Mouse (Mus musculus) cerebellum, postnatal 4 days (tissue): ENCODE data around the gene Sod2.
"Not testable (repeated sequence)": the region's sequence is repeated elsewhere in the genome, so short reads cannot be mapped to it uniquely, and the experiment has no call there.

Source experiments
- DNase-seq, 2 experiments: peaks; one replicate each; pipeline ENCODE4 v3.0.0; 2022; ENCODE audit warnings: low spot score in 2 of 2, mixed read lengths in 1 of 2

The Sod2 gene

DNA sequence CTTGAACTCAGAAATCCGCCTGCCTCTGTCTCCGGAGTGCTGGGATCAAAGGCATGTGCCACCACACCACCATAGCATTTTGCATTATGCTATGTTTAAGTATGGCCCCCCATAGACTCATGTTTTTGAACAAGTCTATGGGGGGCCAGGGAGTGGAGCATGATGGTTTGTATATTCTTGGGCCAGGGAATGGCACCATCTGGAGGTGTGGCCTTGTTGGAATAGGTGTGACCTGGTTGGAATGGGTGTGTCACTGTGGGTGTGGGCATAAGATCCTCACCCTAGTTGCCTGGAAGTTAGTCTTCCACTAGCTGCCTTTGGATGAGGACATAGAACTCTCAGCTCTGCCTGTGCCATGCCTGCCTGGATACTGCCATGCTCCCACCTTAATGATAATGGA, at the start of gene Sod2:
Gene Sod2 (plus strand): TSS at position 301 of the 400 bp plus-strand sequence.
- not testable (repeated sequence) for DNase-seq

DNA sequence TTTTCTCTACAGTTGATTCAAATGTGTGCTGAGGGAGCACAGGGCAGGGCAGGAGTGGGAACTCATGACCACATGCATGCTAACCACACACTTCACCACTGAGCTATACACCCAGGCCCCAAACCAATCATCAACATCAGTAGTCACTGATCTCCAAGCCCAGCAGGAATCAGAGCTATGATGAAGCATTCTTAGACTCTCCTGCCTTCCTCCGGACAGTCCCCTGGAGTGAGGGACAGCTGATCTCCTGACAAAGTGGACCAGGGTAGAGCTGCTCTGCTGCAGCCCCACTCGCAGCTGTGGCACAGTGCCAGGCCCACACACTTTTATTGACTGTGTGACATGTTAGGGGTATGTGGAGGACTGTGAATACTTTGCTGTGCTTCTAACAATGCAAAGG, 47.3 kb upstream of the Sod2 start:
- DNase-seq, result not testable (repeated sequence)

DNA sequence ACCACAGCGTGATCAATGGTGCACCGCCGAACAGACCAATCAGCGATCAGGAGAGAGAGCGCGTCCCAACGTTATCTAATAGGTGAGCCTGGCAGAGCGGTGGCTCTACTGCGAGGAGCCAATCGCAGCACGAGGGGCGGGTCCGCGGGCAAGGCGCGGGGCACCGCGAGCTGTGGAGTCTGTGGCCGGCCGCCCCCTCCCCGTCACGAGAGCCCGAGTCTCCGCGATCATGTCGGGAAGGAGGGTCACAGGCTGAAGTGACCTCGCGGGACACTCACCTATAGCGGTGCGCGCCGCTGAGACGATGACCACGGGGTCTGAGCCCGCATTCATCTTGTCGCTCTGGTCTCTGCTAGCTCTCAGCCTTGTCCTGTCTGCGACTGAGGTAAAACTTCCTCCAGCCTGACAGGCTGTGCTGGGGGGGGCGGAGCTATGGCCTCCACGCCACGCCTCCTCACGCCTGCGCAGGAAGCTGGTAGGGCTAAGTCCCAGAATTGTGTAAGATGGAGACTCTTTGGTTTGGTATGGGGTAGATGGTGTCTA, 46.2 kb upstream of the Sod2 start, which contains the start of gene Acat2:
Gene Acat2 (minus strand): TSS at position 417 of the 543 bp plus-strand sequence.
- DNase-seq, result peak; percentile 89 to 91

DNA sequence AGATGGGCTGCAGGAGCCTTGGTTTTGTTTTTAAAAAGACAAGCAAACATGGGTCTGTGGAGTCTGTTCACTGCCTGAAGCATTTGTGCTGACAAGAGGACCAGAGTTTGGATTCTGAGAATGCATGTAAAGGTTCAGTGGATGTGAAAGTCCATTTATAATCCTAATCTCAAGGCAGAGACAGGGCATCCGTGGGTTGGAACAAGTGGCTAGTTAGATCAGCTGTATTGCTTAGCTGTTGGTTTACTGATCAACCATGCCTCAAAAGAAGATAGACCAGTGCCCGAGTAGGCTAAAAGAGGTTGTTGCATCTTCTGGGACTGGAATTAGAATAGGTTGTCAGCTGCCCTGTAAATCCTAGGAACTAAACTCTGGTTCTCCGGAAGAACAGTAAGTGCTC, 43.2 kb upstream of the Sod2 start:
- DNase-seq, result no peak

DNA sequence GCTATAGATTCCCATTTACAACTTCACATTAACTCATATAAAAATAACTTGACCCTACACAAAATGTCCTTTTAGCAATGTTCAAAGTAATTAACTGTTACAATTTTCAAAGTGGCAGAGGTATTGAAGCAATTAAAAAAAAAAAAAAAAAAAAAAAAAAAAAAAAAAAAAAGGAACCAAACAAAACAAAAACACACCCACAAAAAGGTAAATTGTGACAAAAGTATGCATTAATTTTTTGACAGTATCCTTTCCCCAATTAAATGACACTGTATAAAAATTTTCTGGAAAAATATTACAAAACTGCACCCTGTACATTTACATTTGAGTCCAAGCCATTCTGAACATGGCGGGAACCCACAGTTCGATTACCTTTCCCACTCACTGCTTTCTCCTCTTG, 39.5 kb upstream of the Sod2 start:
- DNase-seq, result no peak

DNA sequence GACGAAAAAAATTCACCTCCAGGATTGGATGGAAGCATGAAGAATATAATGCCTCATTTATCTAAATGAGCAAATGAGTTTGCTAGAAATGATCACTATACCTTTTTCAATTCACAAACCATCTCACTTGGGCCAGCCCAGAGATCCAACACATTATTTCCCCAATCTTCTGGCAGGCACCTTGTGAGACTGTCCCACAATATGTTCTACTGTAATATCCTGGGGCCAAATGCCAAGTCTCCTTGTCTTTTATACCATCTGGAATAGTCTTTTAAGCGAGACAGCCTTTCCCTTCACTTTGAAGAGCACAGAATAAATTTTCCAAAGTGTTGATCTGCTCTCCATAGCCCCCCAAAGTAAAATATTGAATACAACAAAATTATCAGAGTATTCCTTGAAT, 32.8 kb upstream of the Sod2 start:
- DNase-seq, result no peak

DNA sequence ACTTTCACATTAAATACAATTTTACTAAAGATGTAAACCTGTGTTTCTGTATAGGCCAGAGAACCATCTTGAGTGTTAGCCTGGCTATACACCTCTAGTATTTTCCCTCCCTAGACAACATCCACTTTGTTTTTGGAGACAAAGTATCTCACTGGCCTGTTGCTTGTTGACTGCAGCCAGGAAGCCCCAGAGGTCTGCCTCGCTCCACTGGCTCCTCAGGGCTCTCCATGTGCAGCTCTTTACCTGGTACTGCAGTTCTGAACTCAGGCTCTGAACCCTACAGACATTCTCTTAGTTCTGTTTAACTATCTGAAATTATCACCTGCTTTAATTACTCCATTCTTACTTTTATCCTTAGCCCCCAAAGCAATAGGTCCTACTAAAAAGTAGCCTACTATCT, 28.1 kb upstream of the Sod2 start:
- no peak for DNase-seq

DNA sequence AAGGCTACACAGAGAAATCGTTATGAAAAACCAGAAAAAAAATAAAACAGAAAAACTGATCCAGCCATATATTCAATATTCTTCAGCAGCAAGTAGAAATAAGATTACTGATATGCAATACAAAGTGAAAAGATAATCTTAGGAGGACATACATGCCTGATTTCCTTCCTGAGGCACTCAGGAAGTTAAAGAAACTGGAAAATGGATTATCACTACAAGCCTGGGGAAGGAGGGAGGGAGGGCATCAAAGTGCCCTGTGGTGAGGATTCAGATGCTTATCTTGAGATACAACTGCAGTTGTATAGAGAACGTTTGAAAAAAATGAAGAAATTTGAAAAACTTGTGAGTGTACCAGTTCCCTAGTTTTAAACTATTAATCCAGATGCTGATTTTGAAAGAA, 22.7 kb upstream of the Sod2 start:
- DNase-seq, result no peak

DNA sequence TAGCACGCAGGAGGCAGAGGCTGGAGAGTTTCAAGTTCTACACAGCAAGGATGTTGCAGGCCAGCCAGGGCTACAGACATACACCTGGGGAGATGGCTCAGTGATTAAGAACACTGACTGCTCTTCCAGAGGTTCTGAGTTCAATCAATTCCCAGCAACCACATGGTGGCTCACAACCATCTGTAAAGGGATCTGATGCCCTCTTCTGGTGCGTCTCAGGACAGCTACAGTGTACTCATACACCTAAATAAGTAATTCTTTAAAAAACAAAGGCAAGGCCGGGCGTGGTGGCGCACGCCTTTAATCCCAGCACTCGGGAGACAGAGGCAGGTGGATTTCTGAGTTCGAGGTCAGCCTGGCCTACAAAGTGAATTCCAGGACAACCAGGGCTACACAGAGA, 18.6 kb upstream of the Sod2 start:
- DNase-seq, result not testable (repeated sequence)

DNA sequence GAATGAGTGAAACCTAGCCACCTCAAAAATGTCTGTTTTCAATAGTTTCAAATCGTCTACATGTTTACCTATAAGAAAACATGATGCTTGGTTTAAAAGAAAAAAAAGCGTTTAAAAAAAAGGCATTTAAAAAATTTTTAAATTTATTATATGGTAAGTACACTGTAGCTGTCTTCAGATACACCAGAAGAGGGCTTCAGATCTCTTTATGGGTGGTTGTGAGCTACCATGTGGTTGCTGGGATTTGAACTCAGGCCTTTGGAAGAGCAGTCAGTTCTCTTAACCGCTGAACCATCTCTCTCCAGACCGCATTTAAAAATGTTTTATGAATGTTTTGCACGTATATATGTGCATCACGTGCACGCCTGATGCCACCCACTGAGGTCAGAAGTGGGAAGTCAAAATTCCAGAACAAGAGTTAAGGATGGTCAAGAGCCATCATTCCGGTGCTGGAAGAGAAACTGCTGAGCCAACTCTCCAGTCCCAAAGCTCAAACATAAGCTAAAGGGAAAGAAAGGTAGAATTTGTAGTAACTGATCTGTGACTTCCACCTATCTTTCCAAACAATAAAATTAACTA, 16.0 kb upstream of the Sod2 start:
- DNase-seq, result no peak

DNA sequence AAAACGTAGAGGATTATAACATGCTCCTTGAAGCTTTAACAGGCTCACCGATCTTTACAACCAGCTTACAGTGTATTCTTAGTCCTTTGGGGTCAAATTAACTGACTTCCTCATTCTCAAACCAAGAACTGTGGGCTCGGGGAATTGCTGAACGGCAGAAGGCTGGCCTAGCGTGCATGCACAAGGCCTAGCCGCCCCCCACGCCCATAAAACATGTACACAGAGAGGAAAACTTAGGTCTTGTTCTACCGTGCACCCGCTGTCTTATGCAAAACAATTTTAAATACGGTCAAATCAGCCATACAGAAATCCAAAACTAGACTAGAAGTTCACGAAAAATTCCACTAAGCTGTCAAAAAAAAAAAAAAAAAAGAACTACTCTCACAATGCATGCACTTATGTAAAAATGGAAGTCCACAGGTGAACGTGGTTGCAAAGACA, 15.4 kb upstream of the Sod2 start:
- no peak for DNase-seq

DNA sequence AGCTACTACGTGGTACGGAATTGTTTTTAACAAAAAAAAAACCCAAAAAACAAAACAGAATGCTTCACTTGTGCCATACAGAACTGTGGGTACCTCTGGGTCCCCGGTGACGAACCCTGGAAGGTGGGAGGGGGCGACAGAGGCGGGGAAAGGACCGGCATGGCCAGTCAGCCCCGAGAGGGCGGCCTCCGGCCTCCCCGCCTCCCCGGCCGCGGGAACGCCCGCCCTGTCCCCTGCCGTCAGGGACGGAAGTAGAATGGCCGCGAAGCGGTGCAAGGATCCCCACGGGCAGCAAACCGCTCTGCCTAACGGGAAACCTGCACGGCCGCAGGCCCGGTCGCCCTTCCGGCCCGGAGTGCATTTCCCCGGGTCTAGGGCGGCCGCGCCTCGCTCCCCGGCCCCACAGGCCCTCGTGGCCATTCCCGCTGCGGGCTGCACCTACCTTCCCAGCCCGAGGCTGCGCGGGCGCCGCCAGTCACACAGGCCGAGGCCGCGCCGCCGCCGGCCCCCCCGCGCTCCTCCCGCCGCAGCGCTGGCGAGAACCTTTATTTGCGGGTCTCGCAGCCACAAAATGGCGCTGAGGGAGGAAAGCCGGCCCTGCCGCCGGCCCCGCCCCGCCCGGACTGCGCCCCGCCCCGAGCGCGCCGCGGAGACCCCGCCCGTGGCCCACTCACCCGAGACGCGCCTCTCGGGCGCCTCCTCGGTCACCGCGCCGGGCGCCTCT, 14.8 kb upstream of the Sod2 start:
- DNase-seq, result peak; percentile 66 to 87

DNA sequence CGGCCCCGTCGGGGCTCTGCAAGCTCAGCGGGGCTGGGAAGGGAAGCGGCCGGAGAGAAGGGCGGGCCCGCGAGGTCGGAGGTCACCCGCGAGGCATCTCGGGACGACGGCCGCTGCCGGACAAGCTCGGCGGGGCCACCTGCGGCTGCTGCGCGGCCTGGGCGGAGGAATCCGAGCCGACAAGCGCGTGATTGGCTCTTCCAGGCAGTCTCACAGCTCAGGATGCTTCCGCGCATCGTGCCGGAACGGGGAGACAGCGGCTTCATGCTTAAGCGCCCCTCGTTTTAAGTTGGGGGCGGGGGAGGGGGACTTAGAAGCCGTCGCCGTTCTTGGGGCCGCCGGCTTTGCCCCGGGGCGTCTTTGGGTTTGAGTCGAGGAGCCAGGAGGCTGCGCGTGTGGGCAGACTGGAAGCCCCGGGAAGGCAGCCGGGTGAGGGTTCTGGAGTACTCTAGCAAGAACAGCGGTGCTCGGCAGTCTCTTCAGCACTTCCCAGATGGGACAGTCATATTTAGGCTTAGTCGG, 14.1 kb upstream of the Sod2 start:
- peak; percentile 85 to 94 for DNase-seq

DNA sequence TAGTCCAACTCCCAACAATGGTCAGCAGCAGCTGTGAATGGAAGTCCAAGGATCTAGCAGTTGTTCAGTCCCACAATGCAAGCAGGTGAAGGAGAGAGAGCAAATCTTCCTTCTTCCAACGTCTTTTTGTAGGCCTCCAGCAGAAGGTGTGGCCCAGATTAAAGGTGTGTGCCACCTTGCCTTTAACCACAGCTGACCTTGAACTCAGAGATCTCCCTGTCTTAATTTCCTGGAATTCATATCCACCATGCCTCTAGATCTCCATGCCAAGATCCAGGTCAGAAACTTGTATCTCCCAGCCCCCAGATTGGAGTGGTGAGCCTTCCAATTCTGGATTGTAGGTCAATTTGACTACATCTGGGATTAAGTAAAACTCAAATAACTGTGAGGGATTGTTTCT, 12.6 kb upstream of the Sod2 start, which contains the start of gene Wtap:
Gene Wtap (minus strand): TSS at position 101 of the 400 bp plus-strand sequence.
- no peak for DNase-seq

DNA sequence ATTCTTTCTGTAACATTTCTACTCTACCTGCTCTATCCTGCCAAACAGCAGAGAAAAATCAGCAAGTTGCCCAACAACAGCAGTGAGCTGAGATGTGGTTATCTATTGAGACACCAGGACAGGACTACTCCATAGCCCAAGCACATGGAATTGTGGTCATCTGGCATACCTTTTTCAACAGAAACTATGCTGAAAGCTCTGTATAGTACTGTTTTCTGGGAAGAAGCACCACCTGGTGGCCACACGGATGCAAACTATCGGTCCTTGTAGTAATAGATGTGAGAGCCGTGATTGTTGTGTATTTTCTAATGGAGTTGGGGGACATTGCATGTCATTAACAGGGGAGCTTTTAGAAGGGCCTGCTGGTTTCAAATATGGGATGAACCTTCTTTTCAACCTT, 10.3 kb upstream of the Sod2 start:
- peak in 1 of 2 experiments; percentile 49 for DNase-seq

DNA sequence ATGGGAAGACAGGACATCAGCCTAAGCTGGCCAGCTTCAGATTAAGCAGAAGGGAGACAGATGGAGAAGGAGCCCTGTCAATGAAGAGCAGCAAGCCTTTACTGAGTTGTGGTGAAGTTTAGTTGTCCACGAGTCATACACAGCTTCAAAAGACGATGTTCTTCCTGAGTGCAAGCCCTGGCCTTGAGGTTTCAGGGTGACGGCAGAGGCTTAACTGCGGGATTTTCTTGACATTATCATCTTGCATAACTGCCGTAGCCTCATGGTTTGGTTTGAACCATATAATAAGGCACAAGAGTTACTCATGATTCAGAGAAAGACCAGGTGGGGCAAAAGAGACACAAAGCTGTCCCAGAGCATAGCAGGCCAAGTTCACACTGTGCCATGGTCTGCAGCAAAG, 8.8 kb upstream of the Sod2 start:
- DNase-seq, result no peak

DNA sequence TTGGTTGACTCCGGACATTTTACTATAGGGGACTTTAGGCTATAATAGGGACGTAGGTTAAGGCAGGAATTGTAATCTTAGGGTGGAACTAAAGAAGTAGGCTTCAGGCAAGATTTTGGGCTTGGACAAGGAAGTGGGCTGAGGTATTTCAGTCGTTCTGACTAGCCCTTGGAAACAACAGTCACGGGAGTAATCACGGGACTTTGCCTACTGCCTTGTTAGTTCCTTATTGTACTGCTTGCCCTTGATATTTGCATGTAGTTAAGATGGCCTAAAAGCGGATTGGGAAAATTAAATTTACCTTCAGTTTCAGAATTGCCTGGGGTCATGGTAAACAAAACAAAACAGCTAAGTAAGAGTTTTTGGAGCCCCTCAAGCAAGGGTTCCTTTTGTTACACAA, 7.6 kb upstream of the Sod2 start:
- no peak for DNase-seq

DNA sequence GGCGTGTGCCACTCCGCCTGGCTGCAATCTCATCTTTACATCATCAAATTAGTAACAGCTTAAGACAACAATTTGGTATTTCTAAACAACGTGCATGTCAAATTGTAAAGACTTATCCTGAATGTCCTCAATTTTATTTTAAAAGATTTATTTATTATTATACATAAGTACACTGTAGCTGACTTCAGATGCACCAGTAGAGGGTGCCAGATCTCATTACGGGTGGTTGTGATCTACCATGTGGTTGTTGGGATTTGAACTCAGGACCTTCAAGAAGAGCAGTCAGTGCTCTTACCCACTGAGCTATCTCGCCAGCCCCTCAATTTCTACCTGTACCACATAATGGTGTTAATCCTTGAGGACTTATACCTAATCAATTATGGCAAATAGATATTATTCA, 4.4 kb upstream of the Sod2 start:
- DNase-seq, result not testable (repeated sequence)

DNA sequence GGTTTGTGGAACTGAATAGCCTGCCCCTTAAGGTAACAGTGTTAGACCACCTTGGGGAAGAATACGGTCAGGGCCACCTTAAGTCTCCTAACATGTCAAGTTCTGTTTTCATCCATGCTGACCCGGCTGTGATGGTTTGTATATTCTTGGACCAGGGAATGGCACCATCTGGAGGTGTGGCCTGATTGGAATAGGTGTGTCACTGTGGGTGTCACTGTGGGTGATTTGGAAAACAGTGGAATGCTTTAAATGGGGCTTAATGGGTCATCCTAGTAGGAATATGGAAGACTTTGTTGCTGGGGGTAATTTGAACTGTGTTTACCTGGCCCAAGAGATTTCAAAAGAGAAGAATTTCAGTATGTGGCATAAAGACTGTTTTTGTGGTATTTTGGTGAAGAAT, 2.2 kb upstream of the Sod2 start:
- DNase-seq, result not testable (repeated sequence)

DNA sequence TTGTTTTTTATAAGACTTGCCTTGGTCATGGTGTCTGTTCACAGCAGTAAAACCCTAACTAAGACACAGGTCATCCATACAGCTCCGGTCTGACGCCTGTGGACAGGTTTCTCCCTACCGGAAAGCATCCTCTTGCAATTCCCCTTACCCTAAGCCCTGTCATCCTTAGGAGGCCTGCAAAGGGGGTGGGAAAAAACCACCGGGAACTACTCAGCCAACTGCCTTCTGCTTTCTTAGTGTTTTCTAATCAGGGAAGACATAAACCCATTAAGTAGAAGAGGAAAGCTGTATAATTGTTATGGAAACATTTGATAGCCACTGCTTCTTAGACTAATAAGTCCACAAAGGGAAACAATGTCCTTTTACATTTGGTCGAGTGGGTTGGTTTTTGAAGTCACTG, 338 bp downstream of the Sod2 start:
- DNase-seq, result no peak

DNA sequence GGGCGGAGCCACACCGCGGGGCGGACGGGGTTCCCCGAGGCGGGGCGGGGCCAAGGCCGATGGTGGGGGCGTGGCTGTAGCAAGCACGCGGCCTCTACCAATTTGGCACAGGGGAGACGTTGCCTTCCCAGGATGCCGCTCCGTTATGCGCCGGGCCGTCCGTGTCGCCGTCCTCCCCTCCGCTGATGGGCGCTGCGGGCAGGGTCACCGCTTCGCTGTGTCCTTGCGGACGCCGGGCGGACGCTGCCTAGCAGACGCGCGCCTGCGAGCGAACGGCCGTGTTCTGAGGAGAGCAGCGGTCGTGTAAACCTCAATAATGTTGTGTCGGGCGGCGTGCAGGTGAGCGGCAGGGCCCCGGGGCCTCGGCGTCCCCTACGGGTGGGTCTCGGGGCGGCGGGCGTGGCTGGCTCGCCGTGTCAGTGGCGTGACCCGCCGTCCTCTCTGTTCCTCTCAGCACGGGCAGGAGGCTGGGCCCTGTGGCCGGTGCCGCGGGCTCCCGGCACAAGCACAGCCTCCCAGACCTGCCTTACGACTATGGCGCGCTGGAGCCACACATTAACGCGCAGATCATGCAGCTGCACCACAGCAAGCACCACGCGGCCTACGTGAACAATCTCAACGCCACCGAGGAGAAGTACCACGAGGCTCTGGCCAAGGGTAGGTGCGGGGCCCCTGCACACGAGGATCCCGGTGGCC, 1.2 kb downstream of the Sod2 start:
- peak; percentile 96 to 97 for DNase-seq

DNA sequence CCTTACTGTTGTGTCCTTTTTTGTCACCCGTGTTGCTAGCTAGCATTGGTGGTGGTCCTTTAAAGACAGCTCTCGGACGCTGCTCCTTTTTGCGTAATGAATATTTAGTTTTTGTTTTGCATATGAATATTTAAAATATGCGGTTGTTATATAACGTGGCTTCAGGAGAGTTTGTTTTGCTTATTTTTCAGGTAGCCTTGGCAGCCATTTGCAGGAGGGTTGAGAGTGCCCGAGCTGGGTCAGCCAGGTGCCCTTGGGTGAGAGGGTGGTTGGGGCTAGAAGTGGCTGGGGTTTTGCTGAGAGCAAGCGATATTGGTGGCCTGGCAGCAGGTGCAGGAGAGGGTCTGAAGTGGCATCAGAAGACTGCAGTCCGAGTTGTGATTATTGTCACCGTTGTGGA, 1.9 kb downstream of the Sod2 start:
- no peak for DNase-seq
